Mouse (Mus musculus) bone marrow, adult 2 months (tissue): ENCODE measurements around the gene Herc4.
A peak's percentile ranks its signal among the peaks of the same experiment; 100 is the strongest.

Experiments
- CTCF ChIP-seq: fragments of 200-500 bp; IDR thresholded peaks from 2 replicates; pipeline ENCODE4 v1.5.1; 2011; ENCODE audit warnings: low read length, control low read depth; ENCODE audit not compliant: control insufficient read depth, insufficient read depth
- POLR2A ChIP-seq: fragments of 200-500 bp; IDR thresholded peaks from 2 replicates; pipeline ENCODE4 v1.6.1; 2011; ENCODE audit warnings: low read depth, mild to moderate bottlenecking, control low read depth, low read length, borderline replicate concordance; ENCODE audit not compliant: control insufficient read depth

DNA sequence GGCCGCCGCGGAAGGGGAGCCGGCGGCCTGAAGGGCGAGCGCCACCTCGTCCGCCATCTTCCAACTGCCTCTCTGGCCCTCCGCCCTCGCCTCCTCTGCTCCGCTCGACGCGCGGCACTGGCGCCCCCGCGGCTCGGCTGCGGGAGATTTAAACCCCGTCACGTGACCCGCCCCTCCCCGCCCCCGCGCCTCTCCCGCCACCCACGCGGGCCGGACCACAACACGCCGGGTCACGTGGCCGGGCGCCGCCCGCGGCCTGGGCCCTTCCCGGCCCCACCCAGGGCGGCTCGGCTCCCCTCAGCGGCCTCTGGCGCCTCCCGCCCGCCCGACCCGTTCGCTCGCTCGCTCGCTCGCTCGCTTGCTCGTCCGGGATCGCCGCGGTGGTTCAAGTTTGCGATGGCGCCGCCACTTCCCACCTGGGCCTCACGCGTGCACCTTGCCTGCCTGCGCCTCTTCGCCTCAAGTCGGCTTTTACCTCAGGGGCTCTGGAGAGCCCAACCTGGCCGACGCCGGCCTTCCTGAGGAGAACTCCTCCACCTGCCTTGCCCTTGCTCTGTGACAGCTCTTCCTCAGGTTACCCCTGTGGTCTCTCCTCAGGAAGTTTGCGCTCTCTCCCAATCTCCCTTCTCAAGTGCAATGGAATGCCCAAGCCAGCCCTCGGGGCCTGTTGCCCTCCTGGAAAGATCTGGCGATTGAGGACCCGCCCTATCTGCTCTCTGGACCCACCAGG lies 95.5 kb downstream of the Herc4 start:
- TF ChIP-seq CTCF (0 out of 2 replicates have a peak, but pooled peaks have one; percentile 14), POLR2A (peak; percentile 99)
